Mouse (Mus musculus): ENCODE measurements around the gene Fam241a.

The Fam241a gene

DNA sequence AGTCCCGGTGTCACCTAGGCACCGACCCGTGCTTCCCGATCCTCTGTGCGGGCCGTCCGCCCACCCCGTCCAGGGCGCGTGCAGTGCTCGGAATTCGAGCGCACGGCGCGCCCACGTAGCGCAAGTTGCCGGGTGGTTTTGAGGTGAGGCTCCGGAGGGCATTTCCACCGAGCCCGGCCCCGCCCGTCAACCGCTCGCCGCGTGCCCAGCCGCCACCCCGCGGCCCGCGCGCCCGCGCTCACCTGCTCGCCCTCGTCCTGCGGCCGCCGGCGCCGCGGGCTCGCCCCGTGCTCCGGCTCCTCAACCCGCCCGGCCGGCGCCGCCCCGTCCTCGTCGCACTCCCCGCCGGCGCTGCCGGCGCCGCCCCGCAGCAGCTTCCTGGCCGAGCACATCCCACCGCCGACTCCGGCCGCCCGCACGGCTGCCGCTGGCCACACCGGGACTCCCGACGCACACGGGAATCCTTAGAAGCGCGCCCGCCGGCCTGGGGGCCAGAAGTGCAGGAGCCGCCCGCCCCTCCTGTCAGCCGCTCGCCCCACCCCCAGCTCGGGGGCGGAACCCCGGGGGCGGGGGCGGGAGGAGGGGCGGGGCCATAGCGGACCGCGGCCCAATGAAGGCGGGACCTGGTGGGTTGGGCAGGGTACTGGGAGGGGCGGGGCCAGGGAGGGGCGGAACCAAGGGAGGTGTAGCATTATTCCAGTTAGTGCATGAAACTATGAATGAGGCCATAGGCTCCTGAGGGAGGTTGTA is at the start of gene Fam241a:
Gene Fam241a (minus strand): TSS at position 533 of the 750 bp plus-strand sequence.
- DNase-seq (ENCODE audit: low spot score in 2 of 2), result peak; percentile 92 to 94

DNA sequence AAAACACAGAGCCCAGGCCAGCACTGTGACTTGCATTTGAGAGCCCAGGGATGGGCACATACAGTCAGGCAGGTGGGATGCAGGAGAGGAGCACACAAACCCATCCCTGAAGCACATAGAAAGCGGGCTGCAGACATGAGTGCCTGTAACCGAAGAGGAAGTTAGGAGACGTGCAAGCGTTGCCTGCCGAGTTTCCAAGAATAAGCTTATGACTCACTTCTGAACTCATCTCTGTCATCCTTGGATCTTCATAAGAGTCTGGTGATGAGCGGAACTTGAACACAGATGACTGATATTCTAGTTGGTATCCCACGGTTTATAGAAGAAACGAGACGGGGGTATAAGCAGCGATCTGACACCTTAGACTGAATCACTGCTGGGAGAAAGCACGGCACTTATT is 36.3 kb upstream of the Fam241a start:
- DNase-seq (ENCODE audit: low spot score in 2 of 2), result no peak

DNA sequence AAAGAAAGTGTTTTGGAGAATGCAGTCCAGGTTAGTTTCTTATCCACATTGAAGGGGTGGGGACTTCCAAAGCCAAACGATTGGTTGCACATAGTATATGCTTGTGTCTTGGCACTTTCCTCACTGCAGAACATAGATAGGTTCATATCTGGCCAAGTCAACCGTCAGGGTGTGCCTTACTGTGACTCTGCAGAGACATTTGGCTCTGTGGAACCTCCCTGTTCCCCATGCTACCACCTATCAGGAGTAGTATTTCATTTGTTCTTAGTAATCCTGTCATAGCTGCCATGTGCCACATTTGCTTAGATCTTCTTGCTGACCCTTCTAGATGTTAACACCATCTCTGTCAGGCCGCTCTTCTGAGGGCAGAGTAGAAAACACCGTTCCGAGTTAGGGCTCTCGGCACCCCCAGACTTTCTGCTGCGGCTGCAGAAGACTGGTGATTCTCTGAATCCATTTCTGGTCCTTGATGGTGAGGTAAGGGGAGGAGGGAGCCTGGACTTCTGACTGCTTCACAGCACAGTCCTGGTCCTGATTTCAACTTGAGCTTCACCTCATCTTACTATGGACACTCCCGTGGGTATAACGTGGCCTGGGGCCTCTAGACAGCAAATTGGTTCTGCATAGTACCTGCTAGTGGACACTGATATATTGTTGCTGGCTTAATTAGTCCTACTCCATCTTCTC is 34.3 kb upstream of the Fam241a start:
- DNase-seq (ENCODE audit: low spot score in 2 of 2), result peak; percentile 65 to 70

DNA sequence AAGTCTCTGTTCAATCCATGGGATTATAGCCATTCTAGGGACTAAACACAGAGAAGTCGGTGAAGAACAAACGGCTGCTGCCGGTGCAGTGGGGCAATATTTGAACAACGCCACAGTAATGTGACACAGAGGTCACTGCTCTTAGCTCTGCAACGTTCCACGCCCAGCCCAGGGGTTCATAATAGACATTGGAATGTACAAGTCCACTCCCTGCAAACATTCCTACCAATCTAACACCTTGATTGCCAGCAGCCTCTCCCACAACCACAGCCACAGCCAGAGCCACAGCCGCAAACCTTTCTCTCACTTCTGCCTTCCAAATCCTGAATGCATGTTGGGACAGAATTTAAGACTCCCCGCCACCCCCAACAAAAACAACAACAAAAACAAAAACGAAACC is 33.8 kb upstream of the Fam241a start:
- peak; percentile 34 to 70 for DNase-seq (ENCODE audit: low spot score in 2 of 2)

DNA sequence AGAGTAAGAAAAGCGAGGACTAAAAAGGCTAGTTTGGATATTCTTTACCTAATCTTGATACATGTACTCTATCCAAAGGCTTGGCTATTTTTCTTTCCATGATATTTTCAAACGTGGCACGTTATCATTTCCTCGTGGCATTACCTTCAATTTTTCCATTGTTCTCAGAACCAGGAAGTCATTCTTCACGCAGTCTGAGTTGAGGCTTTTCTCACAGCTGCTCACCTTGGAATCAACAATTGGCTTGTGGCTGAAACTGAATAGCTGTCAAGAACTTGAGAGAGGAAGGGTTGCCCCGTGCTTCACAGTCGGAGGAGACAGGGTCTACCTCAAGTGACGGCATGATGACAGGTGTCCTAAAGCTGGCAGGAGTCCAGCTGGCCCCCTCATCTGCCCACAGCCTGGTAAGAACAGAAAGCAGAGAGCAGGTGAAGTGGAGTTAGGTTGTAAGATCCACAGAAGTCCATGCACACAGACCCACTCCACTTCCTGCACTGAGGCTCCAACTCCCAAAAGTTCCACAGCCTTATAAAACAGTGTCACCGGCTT is 30.6 kb upstream of the Fam241a start:
- DNase-seq (ENCODE audit: low spot score in 2 of 2), result no peak

DNA sequence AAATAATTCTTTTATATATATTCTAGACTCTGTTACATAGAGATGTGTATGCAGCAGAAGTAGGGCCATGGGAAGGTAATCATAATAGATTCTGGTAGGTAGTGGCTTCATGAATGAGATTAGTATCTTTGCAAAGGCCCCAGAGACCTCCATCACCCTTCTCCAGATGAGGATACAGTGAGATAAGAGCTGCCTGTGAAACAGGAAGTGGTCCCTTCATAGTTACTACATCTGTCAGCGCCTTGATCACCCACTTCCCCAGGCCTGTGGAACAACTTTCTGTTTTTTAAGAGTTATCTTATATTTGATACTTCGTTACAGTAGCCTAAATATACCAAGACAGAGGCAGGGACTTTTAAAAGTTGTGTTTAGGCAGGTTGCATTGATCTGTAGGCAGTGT is 28.3 kb upstream of the Fam241a start:
- DNase-seq (ENCODE audit: low spot score in 2 of 2), result no peak

DNA sequence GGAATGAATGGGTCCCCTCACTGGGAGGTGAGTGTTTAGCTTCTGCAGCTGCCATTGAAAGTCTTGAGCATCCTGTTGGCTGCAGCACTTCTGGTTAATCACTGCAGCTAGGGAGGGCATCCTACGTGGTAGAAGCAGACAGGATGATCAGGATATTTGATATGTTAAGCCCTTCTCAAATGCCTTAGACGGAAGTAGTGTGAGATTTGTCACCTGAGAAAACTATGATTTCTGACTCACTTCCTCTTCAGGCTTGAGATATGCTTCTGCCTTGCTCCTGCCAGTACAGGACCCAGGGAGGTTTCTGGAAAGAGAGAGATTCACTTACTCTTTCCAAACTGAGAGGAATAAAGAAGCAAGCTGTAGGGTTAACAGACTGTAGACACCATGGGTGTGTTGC is 27.1 kb upstream of the Fam241a start:
- no peak for DNase-seq (ENCODE audit: low spot score in 2 of 2)

DNA sequence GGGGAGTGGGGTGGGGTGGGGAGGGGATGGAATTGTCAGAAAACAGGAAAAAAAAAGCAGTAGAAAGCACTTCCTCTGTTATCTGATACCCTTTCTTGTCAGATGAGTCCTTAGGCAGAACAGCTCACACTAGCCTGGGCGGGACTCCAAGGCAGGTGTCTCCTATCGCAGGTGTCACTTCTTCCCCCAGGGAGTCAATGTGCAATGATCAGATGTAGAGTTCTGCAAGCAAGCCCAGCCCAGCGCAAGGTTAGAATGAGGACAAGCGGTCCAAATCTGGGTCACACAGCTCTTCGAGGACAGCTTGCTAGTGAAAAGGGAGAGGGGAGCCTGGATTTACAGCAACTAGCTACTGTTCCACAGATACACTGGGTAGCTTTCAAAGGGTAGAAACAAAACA is 26.0 kb upstream of the Fam241a start:
- DNase-seq (ENCODE audit: low spot score in 2 of 2), result no peak

DNA sequence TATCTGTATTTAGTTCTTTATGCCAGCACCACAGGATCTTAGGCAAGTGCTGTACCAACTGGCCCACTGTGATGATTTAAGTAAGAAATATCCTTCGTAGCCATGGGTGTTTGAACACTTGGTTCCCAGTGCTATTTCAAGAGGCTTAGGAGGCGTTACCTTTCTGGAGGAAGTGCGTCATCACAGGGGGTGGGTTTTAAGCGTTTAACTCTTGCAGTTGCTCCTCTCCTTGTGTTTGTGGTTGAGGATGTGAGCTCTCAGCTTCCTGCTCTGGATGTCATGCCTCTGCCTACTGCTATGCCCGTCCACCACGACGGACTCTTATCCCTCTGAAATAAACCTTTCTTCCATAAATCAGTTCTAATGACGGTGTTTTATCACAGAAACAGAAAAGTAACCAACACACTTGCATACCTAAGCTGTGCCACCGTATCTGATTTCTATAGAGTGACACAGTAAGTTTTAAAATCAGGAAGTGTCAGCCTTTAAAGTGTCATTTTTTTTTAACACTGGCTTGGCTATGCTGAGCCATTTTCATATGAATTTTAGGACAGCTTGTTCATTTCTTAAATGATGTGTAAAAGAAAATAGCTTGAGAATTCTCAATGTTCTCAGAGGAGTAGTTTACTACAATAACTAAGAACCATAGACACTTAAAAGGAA is 22.0 kb upstream of the Fam241a start:
- DNase-seq (ENCODE audit: low spot score in 2 of 2), result peak in 1 of 2 experiments; percentile 55

DNA sequence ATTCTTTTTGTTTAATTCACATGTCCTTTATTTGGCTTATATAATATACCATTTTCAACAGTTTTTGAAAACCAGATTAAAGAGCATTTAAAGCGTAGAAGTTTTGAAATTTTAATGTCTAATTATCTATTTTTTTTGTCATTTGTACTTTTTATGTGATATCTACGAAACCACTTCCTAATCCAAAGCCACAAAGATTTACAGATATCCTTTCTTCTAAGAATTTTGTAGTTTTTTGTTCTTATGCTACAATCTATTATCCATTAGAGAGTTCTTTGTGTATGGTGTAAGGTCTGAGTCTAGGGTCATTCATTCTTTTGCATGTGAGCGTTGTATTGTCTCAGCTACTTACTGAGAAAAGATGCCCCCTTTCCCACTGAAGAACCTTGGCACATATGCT is 21.4 kb upstream of the Fam241a start:
- DNase-seq (ENCODE audit: low spot score in 2 of 2), result no peak

DNA sequence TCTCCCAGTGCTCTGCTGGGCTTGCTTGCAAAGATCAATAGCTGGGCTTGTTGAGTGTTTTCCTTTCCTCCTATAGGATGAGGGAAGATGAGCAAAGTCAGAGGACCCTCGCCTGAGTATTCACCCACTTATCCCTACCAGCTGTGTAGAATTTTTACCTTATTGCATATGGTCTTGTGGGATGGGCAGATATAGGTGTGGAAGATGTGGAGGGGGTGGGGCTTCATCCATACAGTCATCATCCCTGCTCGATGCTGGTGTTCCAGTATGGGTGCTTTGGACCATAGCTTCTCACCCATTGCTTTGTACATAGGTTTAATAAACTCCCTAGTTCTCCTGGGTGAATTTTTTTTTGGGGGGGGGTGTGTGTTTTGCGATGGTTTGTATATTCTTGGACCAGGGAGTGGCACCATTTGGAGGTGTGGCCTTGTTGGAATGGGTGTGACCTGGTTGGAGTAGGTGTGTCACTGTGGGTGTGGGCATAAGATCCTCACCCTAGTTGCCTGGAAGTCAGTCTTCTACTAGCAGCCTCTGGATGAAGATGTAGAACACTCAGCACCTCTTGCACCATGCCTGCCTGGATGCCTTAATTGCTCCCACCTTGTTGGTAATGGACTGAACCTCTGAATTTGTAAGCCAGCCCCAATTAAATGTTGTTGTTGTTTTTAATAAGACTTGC is 19.7 kb upstream of the Fam241a start:
- DNase-seq (ENCODE audit: low spot score in 2 of 2), result peak in 1 of 2 experiments; percentile 43

DNA sequence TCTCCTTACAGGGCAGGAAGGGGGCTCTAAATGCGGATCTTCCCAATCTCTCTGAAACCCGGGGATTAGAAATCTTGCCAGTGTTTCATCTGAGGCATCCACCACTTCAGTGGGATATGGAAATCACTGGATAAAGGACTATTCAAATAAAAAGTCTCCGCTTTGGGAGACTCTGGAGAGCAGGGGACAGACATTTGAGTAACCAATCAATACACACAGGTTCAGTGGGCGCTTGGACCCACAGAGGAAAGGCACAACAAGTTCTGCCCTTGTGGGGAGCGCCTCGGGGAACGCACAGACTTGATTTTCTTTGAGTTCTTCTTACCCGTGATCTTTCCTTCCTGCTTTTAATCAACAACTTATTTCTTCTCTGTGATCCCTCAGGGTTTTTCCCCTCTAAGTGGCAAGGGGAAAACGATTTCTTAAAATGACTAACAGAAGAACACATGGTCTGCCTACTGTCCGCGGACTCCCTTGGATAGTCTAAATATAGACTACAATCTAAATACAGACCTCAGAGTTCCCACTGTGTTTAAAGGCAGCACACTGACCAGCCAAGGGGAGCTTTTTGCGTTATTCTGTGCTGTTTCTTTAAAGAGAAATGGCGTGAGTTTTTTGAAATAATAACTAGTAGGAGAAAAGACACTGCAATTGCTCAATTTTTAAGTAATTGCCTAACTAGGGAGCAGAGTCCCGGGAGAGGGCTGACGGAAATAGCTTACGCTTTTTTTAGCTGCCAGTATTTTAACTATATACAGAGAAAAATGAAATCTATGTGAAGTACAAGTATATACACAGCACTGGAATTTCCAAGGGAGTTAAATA is 18.0 kb upstream of the Fam241a start:
- peak in 1 of 2 experiments; percentile 14 for DNase-seq (ENCODE audit: low spot score in 2 of 2)

DNA sequence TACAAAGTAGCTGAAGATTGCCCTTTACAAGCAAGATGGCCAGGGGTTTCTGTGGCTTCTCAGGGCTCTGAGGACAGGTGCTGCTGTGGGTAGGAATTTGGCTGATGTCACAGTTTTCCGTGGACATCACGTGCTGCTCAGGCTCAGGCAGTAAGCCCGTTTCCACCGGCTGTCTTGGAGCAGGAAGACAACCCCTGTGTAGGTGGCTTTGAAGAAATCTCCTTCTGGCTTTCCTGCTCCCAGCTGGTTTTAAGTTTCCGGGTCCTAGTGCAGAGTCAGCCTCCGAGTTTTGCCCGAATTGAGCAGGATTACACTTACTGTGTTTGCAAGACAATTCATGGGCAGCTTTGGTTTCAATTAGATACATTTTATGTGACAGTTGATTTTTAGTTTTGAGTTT is 13.8 kb upstream of the Fam241a start:
- DNase-seq (ENCODE audit: low spot score in 2 of 2), result no peak

DNA sequence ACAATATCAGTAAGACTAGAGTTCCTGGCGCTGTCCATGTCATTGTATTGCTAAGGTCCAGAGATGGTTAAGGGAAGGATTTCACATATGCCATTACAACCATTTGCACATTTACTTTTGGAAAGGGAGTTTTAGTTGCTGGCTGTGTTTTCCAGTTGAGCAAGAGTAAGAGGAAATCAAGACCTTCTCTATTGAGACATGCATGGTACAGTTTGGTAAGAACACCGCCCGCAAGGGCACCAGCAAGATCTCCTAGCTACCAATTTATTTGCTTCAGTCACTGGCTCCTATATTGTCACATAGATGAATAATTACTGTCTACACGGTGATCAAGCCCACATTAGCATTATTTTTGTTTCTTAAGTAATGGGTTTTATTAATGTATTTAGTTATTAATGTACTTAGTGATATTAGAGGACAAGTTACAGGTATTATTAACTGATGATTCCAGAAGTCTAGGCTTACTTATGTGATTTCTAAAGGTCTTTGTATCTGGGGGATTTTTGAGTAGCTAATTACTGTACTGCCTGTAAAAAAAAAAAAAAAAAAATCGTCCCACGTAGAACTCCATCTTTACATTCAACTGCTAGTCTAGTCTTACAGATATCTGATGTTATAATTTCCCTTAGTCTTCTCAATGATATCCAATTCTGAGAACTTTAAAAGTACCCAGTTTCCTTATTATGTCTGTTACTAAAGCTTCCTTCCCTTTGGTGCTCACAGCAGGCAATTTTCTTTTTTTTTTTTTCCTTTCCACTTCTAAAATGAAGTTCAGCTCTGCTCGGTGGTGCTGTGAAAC is 944 bp downstream of the Fam241a start:
- DNase-seq (ENCODE audit: low spot score in 2 of 2), result no peak

DNA sequence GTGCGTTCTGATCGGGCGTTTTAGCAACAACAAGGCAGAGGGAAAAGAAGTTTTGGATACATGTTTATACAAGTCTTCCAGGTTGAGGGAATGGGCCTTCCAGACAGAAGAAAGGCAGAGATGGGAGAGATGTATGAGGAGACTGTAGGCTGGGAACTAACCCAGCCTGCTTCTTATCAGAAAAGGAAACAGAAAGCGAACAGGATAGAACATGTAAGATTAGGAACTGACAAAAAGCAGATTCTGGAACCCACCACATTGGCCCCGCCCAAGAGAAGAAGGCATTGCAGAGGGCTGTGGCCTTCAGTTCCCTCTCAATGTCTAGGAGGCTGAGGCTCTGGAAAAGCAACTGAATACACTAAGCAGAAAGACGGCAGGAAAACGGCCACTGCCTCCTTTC is 2.2 kb downstream of the Fam241a start:
- peak in 1 of 2 experiments; percentile 56 for DNase-seq (ENCODE audit: low spot score in 2 of 2)

DNA sequence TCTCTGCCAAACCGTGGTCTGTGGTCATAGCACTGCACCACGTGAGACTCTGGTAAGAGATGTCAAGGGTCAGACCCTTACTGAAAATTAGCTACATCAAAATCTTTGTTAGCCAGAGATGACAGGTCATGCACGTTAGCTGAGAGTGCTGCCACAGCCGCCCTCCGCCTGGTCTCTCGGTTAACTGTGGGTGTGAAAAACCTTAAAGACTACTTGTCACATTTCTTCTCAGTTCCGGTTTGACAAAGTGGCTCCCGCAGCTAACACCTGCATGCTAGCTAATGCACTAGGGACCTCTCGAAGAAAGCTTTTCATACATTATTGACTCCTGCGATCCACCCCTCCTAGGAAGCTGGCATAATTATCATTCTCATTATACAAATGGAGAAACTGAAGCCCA is 4.2 kb downstream of the Fam241a start:
- DNase-seq (ENCODE audit: low spot score in 2 of 2), result no peak

DNA sequence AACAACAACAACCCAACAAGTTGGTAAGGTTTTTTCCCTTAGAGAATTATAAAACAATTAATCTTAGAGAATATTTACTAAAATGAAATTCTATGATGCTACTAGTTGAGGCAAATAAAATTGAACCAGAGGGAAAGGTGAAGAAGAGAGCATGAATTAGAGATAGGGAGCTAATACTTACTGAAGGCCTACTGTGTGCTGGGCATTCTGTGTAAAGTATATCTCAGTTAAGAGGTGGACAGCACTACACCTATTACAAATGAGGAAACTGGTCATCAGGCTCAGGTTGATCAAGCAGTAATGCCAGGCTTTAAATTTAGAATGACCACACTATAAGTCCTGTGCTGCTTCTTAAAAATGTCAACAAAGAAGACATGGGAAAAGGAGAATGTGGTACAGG is 6.1 kb downstream of the Fam241a start:
- DNase-seq (ENCODE audit: low spot score in 2 of 2), result no peak

DNA sequence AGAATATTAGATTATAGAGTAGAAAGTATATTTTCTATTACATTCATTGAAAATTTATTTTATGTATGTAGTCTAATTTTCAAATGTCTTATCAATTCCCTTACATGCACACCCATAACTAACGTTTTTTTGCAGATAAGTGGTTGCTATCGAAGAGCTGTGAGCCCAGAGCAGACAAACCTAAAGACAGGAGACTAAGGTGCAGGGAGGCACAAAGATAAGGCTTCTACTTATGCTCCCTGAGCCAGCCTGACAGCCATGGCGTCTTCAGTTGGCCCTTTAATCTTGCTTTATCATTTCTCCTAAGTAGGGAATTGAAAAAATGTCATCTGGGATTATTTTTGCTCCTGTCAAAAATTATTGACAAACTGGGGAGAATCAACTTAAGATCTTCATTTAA is 6.6 kb downstream of the Fam241a start:
- peak in 1 of 2 experiments; percentile 39 for DNase-seq (ENCODE audit: low spot score in 2 of 2)

DNA sequence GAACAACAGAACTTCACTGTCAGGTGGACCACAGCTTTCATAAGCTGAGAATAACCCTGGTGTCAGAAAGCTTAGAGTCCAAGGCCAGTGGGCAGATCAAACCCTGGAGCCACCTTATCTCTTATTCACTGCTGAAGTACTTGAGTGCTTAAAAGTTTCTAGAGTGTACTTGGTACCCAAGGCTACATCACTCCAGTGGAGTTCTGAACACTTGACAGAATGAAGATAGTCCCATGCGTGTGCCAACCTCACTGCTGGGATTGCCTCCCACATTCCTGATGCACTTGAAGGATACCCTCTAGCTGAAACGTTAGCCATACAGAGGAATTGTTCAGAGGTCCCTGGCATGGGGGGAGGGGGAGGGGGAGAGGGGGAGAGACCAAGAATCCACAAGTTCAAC is 14.4 kb downstream of the Fam241a start:
- no peak for DNase-seq (ENCODE audit: low spot score in 2 of 2)

DNA sequence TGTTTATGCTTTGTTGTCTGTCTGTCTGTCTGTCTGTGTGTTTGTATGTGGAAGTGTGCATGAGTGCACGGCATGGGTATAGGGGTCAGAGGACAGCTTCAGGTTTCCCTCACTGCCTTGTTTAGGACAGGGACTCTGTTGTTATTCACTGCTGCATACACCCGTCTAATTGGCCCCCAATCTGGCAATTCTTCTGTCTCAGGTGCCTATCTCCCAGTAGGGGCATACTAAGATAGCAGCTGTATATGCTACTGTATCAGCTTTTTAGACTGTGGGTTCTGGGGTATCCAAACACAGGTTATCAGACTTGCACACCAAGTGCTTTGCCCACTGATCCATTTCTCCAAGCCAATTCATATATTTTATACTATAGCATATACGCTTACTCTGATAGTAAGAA is 16.2 kb downstream of the Fam241a start:
- DNase-seq (ENCODE audit: low spot score in 2 of 2), result no peak
